Comparison of ENCODE assay signal across 8 mouse cellular contexts in genomic region chr10:76512965-76513583, GRCm38 (mm10). TPM values are rescaled to one million over a fixed set of nuclear protein-coding genes. Genes with fewer than 3 reads are reported as not detected.
A peak's percentile ranks its signal among the peaks of the same experiment; 100 is the strongest.
DNase-seq lines count a peak whose midpoint lies in the region; ATAC-seq and TF ChIP-seq lines count a peak whose summit lies in the region.

No protein-coding gene starts in this region.

- H3K4me3 ChIP-seq in neural tube, embryonic 15.5 days (replicated peaks) = no peak overlapping the region
- H3K4me3 ChIP-seq in limb, embryonic 11.5 days (ENCODE audit: low read depth, low read length) = no peak overlapping the region
- no peak overlapping the region for H3K4me3 ChIP-seq in midbrain, postnatal 0 days (ENCODE audit: low read depth, low read length)
- H3K4me3 ChIP-seq in stomach, postnatal 0 days (ENCODE audit: low read depth, low read length) = no peak overlapping the region

- H3K4me1 ChIP-seq in neural tube, embryonic 15.5 days = no peaks in the 10 kb centered on the region
- H3K4me1 ChIP-seq in limb, embryonic 11.5 days (ENCODE audit: control insufficient read depth, insufficient read depth, low read length) = no peaks in the 10 kb centered on the region
- H3K4me1 ChIP-seq in midbrain, postnatal 0 days (ENCODE audit: insufficient read depth, low read length) = no peaks in the 10 kb centered on the region
- H3K4me1 ChIP-seq in stomach, postnatal 0 days (replicated peaks; ENCODE audit: control insufficient read depth, insufficient read depth) = no peaks in the 10 kb centered on the region

- no peak overlapping the region for H3K4me2 ChIP-seq in neural tube, embryonic 15.5 days
- no peak overlapping the region for H3K4me2 ChIP-seq in limb, embryonic 11.5 days (ENCODE audit: low read depth, severe bottlenecking)
- H3K4me2 ChIP-seq in midbrain, postnatal 0 days (ENCODE audit: low read depth, low read length, poor library complexity, severe bottlenecking) = no peak overlapping the region
- H3K4me2 ChIP-seq in stomach, postnatal 0 days (replicated peaks; ENCODE audit: low read depth) = no peak overlapping the region

- no peak for TF ChIP-seq EP300 in stomach, postnatal 0 days (optimal IDR thresholded peaks at IDR 0.05)

- peak; percentile 77 for DNase-seq in neural tube, embryonic 10.5 days (ENCODE audit: extremely low spot score, low spot score)
- DNase-seq in cerebellum, postnatal 14 days = peak; percentile 74 to 92
- peak; percentile 53 for DNase-seq in gastrocnemius, postnatal 25 days
- peak; percentile 88 for DNase-seq in limb, embryonic 11.5 days (ENCODE audit: low spot score)
- peak; percentile 79 for DNase-seq in midbrain, postnatal 0 days (ENCODE audit: low spot score)
- DNase-seq in stomach, postnatal 0 days (ENCODE audit: low spot score) = peak; percentile 89

- no peaks in the 10 kb centered on the region for H3K27me3 ChIP-seq in neural tube, embryonic 15.5 days (replicated peaks)
- no peaks in the 10 kb centered on the region for H3K27me3 ChIP-seq in limb, embryonic 11.5 days (ENCODE audit: control insufficient read depth, insufficient read depth, low read length)
- H3K27me3 ChIP-seq in midbrain, postnatal 0 days (ENCODE audit: insufficient read depth, low read length) = no peaks in the 10 kb centered on the region
- no peaks in the 10 kb centered on the region for H3K27me3 ChIP-seq in stomach, postnatal 0 days (ENCODE audit: control insufficient read depth, insufficient read depth, low read length)

- WGBS in neural tube, embryonic 15.5 days = 46% methylated on average over 5 of the region's 5 CpGs
- WGBS in limb, embryonic 11.5 days = 47% methylated on average over 5 of the region's 5 CpGs
- WGBS in midbrain, postnatal 0 days = 44% methylated on average over 5 of the region's 5 CpGs
- WGBS in stomach, postnatal 0 days = 49% methylated on average over 5 of the region's 5 CpGs

- no peaks in the 10 kb centered on the region for H3K9me3 ChIP-seq in neural tube, embryonic 15.5 days (replicated peaks)
- no peaks in the 10 kb centered on the region for H3K9me3 ChIP-seq in limb, embryonic 11.5 days (ENCODE audit: control insufficient read depth, low read length)
- H3K9me3 ChIP-seq in midbrain, postnatal 0 days (ENCODE audit: low read length) = no peaks in the 10 kb centered on the region
- H3K9me3 ChIP-seq in stomach, postnatal 0 days (ENCODE audit: control insufficient read depth, low read length) = no peaks in the 10 kb centered on the region

- peaks cover 82% of the 10 kb centered on the region for H3K36me3 ChIP-seq in neural tube, embryonic 15.5 days
- H3K36me3 ChIP-seq in limb, embryonic 11.5 days (ENCODE audit: control insufficient read depth, insufficient read depth, low read length) = peaks cover 4% of the 10 kb centered on the region; the same call in 1 of the 2 replicates
- H3K36me3 ChIP-seq in midbrain, postnatal 0 days (ENCODE audit: insufficient read depth, low read length) = peaks cover 56% of the 10 kb centered on the region
- peaks cover 10% of the 10 kb centered on the region; the same call in 1 of the 2 replicates for H3K36me3 ChIP-seq in stomach, postnatal 0 days (ENCODE audit: control insufficient read depth, insufficient read depth, low read length)

- no peak overlapping the region for H3K27ac ChIP-seq in neural tube, embryonic 15.5 days (replicated peaks)
- no peak overlapping the region for H3K27ac ChIP-seq in limb, embryonic 11.5 days (replicated peaks; ENCODE audit: low read depth, low read length)
- H3K27ac ChIP-seq in midbrain, postnatal 0 days (ENCODE audit: low read depth, low read length) = no peak overlapping the region
- no peak overlapping the region for H3K27ac ChIP-seq in stomach, postnatal 0 days (replicated peaks)

- no peak for ATAC-seq in neural tube, embryonic 15.5 days (ENCODE audit: low FRiP score)
- ATAC-seq in inflammation-experienced regulatory T-cells, adult 6 months = peak; percentile 99
- peak; percentile 76 for ATAC-seq in limb, embryonic 11.5 days (ENCODE audit: insufficient number of reproducible peaks, low FRiP score, low TSS enrichment, low read depth)
- ATAC-seq in midbrain, postnatal 0 days (ENCODE audit: low FRiP score) = 0 out of 2 replicates have a peak, but pooled peaks have one; percentile 54
- ATAC-seq in stomach, postnatal 0 days (ENCODE audit: low FRiP score, low TSS enrichment) = peak; percentile 90

- TF ChIP-seq CTCF in midbrain, postnatal 0 days (IDR thresholded peaks at IDR 0.05) = peak; percentile 83
- TF ChIP-seq CTCF in stomach, postnatal 0 days (IDR thresholded peaks at IDR 0.05; ENCODE audit: low read depth) = peak; percentile 91

- H3K9ac ChIP-seq in neural tube, embryonic 15.5 days (replicated peaks) = no peak overlapping the region
- no peak overlapping the region for H3K9ac ChIP-seq in limb, embryonic 11.5 days (ENCODE audit: low read length)
- H3K9ac ChIP-seq in midbrain, postnatal 0 days (replicated peaks; ENCODE audit: low read length, poor library complexity, severe bottlenecking) = no peak overlapping the region
- H3K9ac ChIP-seq in stomach, postnatal 0 days (ENCODE audit: low read length) = no peak overlapping the region

RNA-seq across cellular contexts. Expression of gene Lss, which starts 18.3 kb away (rescaled TPM):
- 36.7 and 45.0 TPM in 2 replicates for polyA plus RNA-seq in neural tube, embryonic 15.5 days (2015; fragmentation: Nextera tagmentation; extraction: Ambion mirVana)
- total RNA-seq in gastrocnemius, postnatal 25 days (2021) = 1 to 10 TPM; 4.2 to 4.9 TPM
- polyA plus RNA-seq in inflammation-experienced regulatory T-cells, adult 6 months (2017; shearing (Covaris generic)) = 10 to 100 TPM in 2 of 3 experiments, 1 to 10 TPM in 1; 9.7 to 17.3 (median 12.5) TPM
- polyA plus RNA-seq in limb, embryonic 11.5 days (2014; fragmentation: Nextera tagmentation; extraction: Ambion mirVana) = 32.8 and 38.4 TPM in 2 replicates
- 51.8 and 61.2 TPM in 2 replicates for total RNA-seq in midbrain, postnatal 0 days (2014; rRNA removed)
- polyA plus RNA-seq in midbrain, postnatal 0 days (2015; fragmentation: Nextera tagmentation; extraction: Ambion mirVana) = 26.4 and 28.4 TPM in 2 replicates
- polyA plus RNA-seq in stomach, postnatal 0 days (2015; fragmentation: Nextera tagmentation; extraction: Ambion mirVana) = 27.1 and 31.8 TPM in 2 replicates

RNA-seq across cellular contexts. Expression of gene Ybey, which starts 44.2 kb away (rescaled TPM):
- 6.1 and 6.8 TPM in 2 replicates for polyA plus RNA-seq in neural tube, embryonic 15.5 days (2015; fragmentation: Nextera tagmentation; extraction: Ambion mirVana)
- 1 to 10 TPM; 3.6 to 3.9 TPM for total RNA-seq in gastrocnemius, postnatal 25 days (2021)
- 1 to 10 TPM; 3.4 to 4.4 (median 3.4) TPM for polyA plus RNA-seq in inflammation-experienced regulatory T-cells, adult 6 months (2017; shearing (Covaris generic))
- 6.4 and 7.0 TPM in 2 replicates for polyA plus RNA-seq in limb, embryonic 11.5 days (2014; fragmentation: Nextera tagmentation; extraction: Ambion mirVana)
- 5.8 and 7.3 TPM in 2 replicates for total RNA-seq in midbrain, postnatal 0 days (2014; rRNA removed)
- polyA plus RNA-seq in midbrain, postnatal 0 days (2015; fragmentation: Nextera tagmentation; extraction: Ambion mirVana) = 4.1 and 4.5 TPM in 2 replicates
- polyA plus RNA-seq in stomach, postnatal 0 days (2015; fragmentation: Nextera tagmentation; extraction: Ambion mirVana) = 3.4 and 3.7 TPM in 2 replicates

RNA-seq across cellular contexts. Expression of gene Mcm3ap, which starts 44.3 kb away (rescaled TPM):
- polyA plus RNA-seq in neural tube, embryonic 15.5 days (2015; fragmentation: Nextera tagmentation; extraction: Ambion mirVana) = 48.2 and 60.4 TPM in 2 replicates
- 10 to 100 TPM; 17.2 to 19.2 TPM for total RNA-seq in gastrocnemius, postnatal 25 days (2021)
- 10 to 100 TPM; 41.0 to 56.4 (median 54.3) TPM for polyA plus RNA-seq in inflammation-experienced regulatory T-cells, adult 6 months (2017; shearing (Covaris generic))
- polyA plus RNA-seq in limb, embryonic 11.5 days (2014; fragmentation: Nextera tagmentation; extraction: Ambion mirVana) = 70.2 and 87.6 TPM in 2 replicates
- total RNA-seq in midbrain, postnatal 0 days (2014; rRNA removed) = 35.6 and 45.3 TPM in 2 replicates
- 56.0 and 66.4 TPM in 2 replicates for polyA plus RNA-seq in midbrain, postnatal 0 days (2015; fragmentation: Nextera tagmentation; extraction: Ambion mirVana)
- polyA plus RNA-seq in stomach, postnatal 0 days (2015; fragmentation: Nextera tagmentation; extraction: Ambion mirVana) = 22.7 and 24.4 TPM in 2 replicates

RNA-seq across cellular contexts. Expression of gene Spatc1l, which starts 49.0 kb away (rescaled TPM):
- polyA plus RNA-seq in neural tube, embryonic 15.5 days (2015; fragmentation: Nextera tagmentation; extraction: Ambion mirVana) = not detected in 2 replicates
- total RNA-seq in gastrocnemius, postnatal 25 days (2021) = not detected
- not detected for polyA plus RNA-seq in inflammation-experienced regulatory T-cells, adult 6 months (2017; shearing (Covaris generic))
- not detected in 2 replicates for polyA plus RNA-seq in limb, embryonic 11.5 days (2014; fragmentation: Nextera tagmentation; extraction: Ambion mirVana)
- total RNA-seq in midbrain, postnatal 0 days (2014; rRNA removed) = not detected in 2 replicates
- not detected in 2 replicates for polyA plus RNA-seq in midbrain, postnatal 0 days (2015; fragmentation: Nextera tagmentation; extraction: Ambion mirVana)
- polyA plus RNA-seq in stomach, postnatal 0 days (2015; fragmentation: Nextera tagmentation; extraction: Ambion mirVana) = not detected in 2 replicates
